Mouse (Mus musculus) right cerebral cortex, postnatal 10 days (tissue): ENCODE measurements around the gene Rassf2.
A peak's percentile ranks its signal among the peaks of the same experiment; 100 is the strongest.

Source experiments
- DNase-seq, 2 experiments: peaks; one replicate each; pipeline ENCODE4 v3.0.0; 2021; ENCODE audit warnings: low spot score in 2 of 2

Rassf2 gene

GRCm38 (mm10) chr2:132034590-132035469 lies 4.8 kb upstream of the Rassf2 start:
- no peak for DNase-seq

- no peak for DNase-seq
These were observed 1.5 kb upstream of the Rassf2 start for GRCm38 (mm10) chr2:132031364-132032095.

GRCm38 (mm10) chr2:132030418-132031363 lies 633 bp upstream of the Rassf2 start:
- DNase-seq: peak; percentile 61 to 72

DNA sequence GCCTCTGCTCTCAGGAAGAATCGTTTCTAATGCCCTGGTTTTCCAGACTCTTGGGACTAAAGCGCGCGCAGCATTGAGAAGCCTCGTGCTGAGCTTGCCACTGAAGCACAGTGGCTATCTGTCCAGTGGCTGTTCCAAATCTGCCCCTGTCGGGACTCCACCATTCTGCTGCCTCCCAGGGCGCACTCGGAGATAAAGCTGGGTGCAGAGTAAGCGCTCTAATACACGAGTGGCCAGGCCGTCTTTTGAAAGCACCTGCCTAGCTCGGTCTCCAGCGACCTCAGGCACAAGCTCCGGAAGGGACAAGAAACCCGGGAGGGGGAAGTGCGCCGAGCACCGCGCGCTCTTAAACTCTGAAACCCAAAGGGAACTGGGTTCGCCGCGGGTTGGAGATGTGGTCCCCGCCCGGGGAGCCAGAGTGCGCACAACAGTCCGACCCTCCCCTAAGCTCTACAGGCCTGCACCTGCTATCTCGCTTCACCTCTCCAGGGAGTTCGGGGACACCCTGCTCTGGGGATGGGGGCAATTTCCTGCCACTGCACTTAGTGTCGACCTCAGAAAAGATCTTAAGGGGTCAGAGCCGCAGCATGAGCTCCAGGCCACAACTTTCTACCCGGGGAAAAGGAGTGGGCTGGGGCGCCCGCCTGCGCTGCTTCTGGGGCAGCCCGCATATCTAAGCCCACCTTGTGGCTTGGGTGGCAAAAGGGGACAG lies 1.0 kb downstream of the Rassf2 start:
- peak in 1 of 2 experiments; percentile 61 for DNase-seq

- no peak for DNase-seq
These were observed 2.0 kb downstream of the Rassf2 start for GRCm38 (mm10) chr2:132028107-132028506.

DNA sequence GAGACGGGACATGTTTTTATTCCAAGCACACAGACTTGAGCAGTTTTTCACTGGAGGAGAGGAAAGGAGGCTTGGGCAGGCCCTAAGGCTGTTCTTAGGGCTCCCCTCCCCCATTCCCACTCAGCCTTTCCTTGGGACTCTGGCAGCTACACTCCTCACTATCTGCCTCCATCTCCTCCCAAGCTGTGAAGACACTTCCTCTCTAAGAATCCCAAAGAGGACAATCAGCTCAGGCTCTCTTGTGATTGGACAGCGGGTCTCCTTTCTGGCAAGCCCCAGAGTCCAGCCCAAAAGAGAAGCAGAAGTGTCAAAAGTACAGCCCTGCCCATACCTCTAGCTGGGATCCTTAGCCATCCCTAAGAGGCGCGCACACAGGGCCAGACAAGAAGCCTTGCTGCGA lies 2.7 kb downstream of the Rassf2 start:
- DNase-seq: peak in 1 of 2 experiments; percentile 33

- DNase-seq: no peak
These were observed 6.0 kb downstream of the Rassf2 start for GRCm38 (mm10) chr2:132024028-132024427.

DNA sequence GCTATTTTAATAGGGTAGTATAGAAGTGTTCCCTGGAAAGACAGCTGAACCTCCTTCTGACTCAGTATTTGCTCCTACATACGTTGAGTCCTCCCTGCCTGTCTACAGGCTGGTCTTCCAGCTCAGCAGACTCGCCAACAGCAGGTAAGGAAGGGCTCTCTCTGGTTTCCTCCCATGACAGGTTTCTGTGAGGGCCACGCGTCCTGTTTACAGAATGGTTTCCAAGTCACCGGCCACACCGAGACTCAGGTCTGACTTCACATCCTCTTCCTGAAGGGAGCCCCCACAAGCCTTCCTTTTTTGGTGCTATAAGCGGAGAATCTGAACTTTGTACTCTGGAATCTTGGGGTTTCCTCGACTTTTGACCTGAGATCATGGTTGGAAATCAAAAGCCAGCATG lies 7.4 kb downstream of the Rassf2 start:
- no peak for DNase-seq

- DNase-seq: no peak
These were observed 8.4 kb downstream of the Rassf2 start for GRCm38 (mm10) chr2:132021616-132022015.

DNA sequence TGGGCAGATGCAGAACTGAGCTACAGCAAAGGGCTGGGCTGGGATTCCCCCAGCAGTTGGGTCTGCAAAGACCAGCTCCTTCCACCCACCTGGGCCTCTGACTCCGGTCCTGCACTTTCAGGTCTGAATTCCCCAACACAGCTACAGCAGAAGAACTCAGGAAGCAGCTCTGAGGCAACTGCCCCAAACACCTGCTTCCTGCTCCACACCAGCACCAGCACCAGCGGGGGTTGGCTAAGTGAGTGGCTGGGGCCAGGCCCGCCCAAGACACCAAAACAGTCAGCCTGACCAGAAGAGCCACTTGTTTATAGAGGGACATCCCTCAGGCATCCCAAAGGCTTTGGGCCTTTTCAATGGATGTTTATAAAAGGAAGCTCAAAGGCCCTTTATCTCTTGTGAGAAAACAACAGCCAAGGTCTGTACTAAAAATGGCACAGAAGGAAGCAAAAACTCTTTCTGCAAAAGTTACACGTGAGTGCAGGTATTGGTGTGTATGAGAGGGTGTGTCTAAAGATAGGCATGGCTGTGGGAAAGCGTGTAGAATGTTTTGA lies 9.0 kb downstream of the Rassf2 start:
- DNase-seq: peak; percentile 42 to 44

DNA sequence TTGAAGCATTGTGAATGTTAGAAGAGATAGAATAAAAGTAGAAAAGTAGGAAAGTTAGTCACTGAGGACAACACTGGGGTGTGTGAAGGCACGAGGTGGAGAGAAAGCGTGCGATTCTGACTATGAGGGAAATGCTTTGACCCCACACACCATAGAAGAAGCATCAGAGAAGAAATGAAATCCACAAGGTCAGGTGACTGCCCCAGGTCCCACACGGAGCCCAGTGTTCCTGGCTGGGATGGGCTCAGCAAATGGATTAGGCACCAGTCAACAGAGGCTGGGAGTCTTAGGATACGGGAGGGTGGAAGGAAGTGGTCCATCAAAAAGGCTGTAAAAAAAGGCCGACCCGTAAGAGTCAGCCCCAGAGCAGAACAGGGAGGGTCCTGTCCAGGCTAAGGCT lies 9.6 kb downstream of the Rassf2 start:
- no peak for DNase-seq

DNA sequence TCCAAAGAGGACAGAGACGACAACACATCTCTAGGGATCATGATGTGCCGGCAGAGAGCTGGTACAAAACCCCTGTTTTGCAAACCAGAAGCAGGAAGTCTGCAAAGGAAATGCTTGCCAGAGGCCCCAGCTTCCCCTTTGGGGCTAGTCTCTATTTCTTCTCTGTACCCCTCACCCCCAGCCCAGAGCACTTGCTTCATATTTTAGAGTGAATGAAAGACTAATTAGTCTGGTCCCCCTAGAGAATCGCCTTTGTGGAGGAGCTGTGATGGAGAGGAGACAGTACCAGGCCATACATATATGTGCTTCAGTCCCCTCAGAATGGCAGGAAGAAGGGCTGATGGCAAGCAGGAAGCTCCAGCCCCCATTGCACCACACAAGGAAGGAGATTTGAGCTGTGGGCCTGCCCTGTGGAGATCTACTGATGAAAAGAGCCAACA lies 10.7 kb downstream of the Rassf2 start:
- peak in 1 of 2 experiments; percentile 43 for DNase-seq

- no peak for DNase-seq
These were observed 11.9 kb downstream of the Rassf2 start for GRCm38 (mm10) chr2:132018156-132018555.

DNA sequence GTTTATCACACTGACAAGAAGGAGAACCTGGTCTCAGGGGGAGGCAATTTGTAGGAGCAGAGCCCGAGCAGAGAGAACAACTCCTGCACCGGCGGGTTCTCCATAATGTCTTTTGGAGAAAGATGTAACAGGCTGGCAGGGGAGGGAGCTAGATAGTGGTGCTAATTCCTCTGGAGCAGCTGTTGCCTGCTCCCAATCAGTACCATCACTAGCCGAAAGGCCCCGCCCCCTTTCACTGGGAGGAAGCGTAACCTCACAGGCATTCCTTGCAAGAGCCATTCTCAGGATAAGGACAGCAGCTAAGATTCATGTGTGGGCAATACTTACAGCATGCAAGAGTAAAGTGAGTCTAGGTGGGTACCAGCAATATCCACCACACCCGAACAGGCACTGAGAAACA lies 12.4 kb downstream of the Rassf2 start:
- DNase-seq: no peak

DNA sequence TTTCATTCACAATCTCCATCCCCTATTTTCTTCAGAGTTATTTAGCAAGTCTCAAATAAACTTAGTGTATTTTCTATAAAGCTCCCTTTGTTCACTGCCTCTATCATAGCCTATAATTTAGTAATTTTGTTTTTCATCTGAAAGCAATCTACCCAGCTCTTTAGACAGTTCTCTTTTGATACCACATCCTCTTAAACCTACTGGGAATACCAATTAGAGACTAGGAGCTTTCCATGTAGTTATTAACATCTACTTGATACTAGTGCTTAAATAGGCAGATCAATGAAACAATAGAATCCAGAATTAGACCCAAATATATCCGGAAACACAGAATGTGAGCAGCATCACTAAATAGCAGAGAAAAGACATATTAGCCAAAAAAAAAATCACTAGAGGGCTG lies 14.0 kb downstream of the Rassf2 start:
- no peak for DNase-seq

DNA sequence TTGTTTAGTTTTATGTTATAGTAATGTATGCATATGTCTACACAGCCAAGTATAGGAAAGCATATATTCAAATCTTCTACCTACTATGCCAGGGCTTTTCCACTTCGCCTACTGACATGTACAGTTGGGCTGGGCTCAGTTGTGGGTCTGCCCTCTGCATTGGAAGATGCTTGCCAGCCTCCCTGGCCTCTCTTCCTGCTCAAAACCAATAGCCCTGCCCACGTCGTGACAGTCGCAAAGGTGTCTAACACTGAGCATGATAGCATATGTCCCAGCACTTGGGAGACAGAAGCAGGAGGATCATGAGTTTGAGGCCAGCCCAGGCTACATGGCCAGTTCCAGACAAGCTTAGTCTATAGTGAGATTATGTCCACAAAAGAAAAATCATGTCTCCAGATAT lies 16.9 kb downstream of the Rassf2 start:
- DNase-seq: no peak

DNA sequence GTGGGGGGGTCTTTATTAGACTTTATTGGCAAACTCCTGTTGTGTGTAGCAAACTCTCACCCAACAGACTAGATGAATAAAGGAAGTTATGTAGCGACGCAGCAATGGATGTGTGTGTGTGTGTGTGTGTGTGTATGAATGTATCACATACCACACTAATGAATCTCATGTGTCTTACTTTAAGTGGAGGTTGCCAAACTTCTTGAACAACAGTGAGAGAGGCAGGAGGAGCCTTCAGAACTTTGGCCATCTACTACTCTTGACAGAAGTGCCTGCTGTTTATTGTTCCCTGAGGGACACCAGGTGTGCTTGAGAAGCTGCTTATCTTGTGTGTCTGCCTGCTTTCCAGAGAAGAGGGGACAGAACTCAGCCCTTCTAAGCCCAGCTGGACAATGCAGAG lies 19.3 kb downstream of the Rassf2 start:
- no peak for DNase-seq

DNA sequence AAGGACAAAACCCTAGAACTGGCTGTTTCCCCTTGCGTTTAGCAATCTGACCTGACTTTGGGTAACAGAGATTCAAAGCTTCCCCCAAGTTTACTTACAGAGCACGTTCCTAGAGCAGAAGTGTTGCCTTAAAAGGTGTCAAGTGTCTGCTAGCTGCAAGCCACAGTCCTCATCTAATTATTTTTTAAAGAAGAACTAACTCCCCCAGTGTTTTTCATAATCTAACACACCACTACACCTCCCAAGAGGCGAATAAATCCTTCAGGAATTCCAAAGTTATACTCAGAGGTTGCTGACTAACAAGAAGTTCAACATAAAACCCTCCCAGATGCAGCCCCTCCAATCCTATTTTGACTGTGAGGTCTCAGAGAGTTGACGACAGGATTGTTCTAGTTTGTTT lies 21.9 kb downstream of the Rassf2 start:
- DNase-seq: no peak

DNA sequence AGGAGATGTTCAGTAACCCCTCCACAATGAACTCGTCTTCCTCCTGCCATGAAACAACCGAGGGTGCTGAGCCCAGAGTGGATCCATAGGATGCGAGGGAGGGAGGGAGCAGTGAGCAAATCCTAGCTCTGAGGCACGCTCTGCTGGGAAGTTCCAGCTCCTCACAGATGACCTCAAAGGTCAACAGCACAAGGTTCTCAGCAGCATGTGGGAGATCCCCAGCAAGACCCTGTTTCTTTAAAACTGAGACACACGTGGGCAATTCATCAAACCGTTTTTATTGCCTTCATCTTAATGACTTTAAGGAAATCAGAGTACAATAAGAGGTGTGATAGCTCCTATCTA lies 22.6 kb downstream of the Rassf2 start:
- DNase-seq: no peak

- DNase-seq: peak; percentile 79 to 81
These were observed 23.2 kb downstream of the Rassf2 start for GRCm38 (mm10) chr2:132006561-132007474.
